Mouse (Mus musculus) ES-E14 (cell line): Measurements from ENCODE around the gene Epsti1.

Experiments
- CHD2 ChIP-seq: IDR thresholded peaks from 2 replicates; pipeline ENCODE4 v1.6.1; 2014; ENCODE audit warnings: mild to moderate bottlenecking, low read depth, low read length, inconsistent platforms
- MAFK ChIP-seq: IDR thresholded peaks from 2 replicates; pipeline ENCODE4 v1.6.1; 2014; ENCODE audit warnings: mild to moderate bottlenecking, low read depth, low read length, inconsistent platforms; ENCODE audit not compliant: insufficient read depth
- ZC3H11A ChIP-seq: IDR thresholded peaks from 2 replicates; pipeline ENCODE4 v1.6.1; 2012; ENCODE audit warnings: low read depth, mild to moderate bottlenecking, inconsistent platforms, low read length, borderline replicate concordance

GRCm38 (mm10) chr14:77886941-77887340 lies 17.1 kb upstream of the Epsti1 start:
- no peak for TF ChIP-seq CHD2
- TF ChIP-seq MAFK: no peak
- TF ChIP-seq ZC3H11A: no peak
